Mouse (Mus musculus) olfactory bulb, adult 2 months (tissue): ENCODE data around the gene Cops9.

Experiments used
- CTCF ChIP-seq: fragments of 200-500 bp; IDR thresholded peaks from 2 replicates; pipeline ENCODE4 v1.5.1; 2012; ENCODE audit warnings: low read depth, mild to moderate bottlenecking, low read length, moderate library complexity; ENCODE audit not compliant: insufficient read depth
- POLR2A ChIP-seq: fragments of 200-500 bp; IDR thresholded peaks from 2 replicates; pipeline ENCODE4 v1.6.1; 2012; ENCODE audit warnings: mild to moderate bottlenecking, low read depth, low read length, moderate library complexity; ENCODE audit not compliant: insufficient read depth

- TF ChIP-seq POLR2A, result no peak
- TF ChIP-seq CTCF, result no peak
These were observed 8.8 kb downstream of the Cops9 start for GRCm38 (mm10) chr1:92632948-92633347.
